Mouse (Mus musculus): ENCODE measurements around the gene Nfkbid. TPM values are rescaled to one million over a fixed set of nuclear protein-coding genes. Genes with fewer than 3 reads are reported as not detected.
A peak's percentile ranks its signal among the peaks of the same experiment; 100 is the strongest.

The Nfkbid gene
- polyA plus RNA-seq, 1 experiment from 2014 or later = 2.0 TPM

- Histone ChIP-seq H3K9ac (no peak overlapping the region), H3K4me1 (peaks cover 7% of the 10 kb centered on the region), H3K4me2 (replicated peaks) (peak overlapping the region; percentile 55), H3K27ac (no peak overlapping the region), H3K4me3 (peak overlapping the region; percentile 28), H3K27me3 (peaks cover 30% of the 10 kb centered on the region), H3K36me3 (no peaks in the 10 kb centered on the region), H3K9me3 (no peaks in the 10 kb centered on the region; the same call in 1 of the 2 replicates)
- 4% methylated on average over 30 of the region's 32 CpGs for WGBS
- no peak for ATAC-seq (ENCODE audit: low FRiP score, low read depth)
Measured at GRCm38 (mm10) chr7:30477415-30478381, 56.2 kb downstream of the Nfkbid start.

Other genes with a start within 250 kb of the Nfkbid start
- 1.8 and 2.4 TPM in 2 replicates for gene Cox7a1, start 237.6 kb upstream of the Nfkbid start, polyA plus RNA-seq (2015; fragmentation: Nextera tagmentation; extraction: Ambion mirVana)
- 94.9 and 100 TPM in 2 replicates for gene Capns1, start 222.9 kb upstream of the Nfkbid start, polyA plus RNA-seq (2015; fragmentation: Nextera tagmentation; extraction: Ambion mirVana)
- 171 and 184 TPM in 2 replicates for gene Polr2i, start 189.8 kb upstream of the Nfkbid start, polyA plus RNA-seq (2015; fragmentation: Nextera tagmentation; extraction: Ambion mirVana)
- 219 and 220 TPM in 2 replicates for gene Tbcb, start 189.5 kb upstream of the Nfkbid start, polyA plus RNA-seq (2015; fragmentation: Nextera tagmentation; extraction: Ambion mirVana)
- gene Ovol3, start 186.0 kb upstream of the Nfkbid start, polyA plus RNA-seq (2015; fragmentation: Nextera tagmentation; extraction: Ambion mirVana) = 0.28 TPM in 1 of 2 replicates, not detected in the other
- 0.28 and 0.48 TPM in 2 replicates for gene Thap8, start 141.6 kb upstream of the Nfkbid start, polyA plus RNA-seq (2015; fragmentation: Nextera tagmentation; extraction: Ambion mirVana)
- 8.5 and 9.2 TPM in 2 replicates for gene Wdr62, start 141.3 kb upstream of the Nfkbid start, polyA plus RNA-seq (2015; fragmentation: Nextera tagmentation; extraction: Ambion mirVana)
- 51.2 and 51.5 TPM in 2 replicates for gene Clip3, start 130.0 kb upstream of the Nfkbid start, polyA plus RNA-seq (2015; fragmentation: Nextera tagmentation; extraction: Ambion mirVana)
- gene Alkbh6, start 113.0 kb upstream of the Nfkbid start, polyA plus RNA-seq (2015; fragmentation: Nextera tagmentation; extraction: Ambion mirVana) = 94.2 and 99.2 TPM in 2 replicates
- gene Syne4, start 106.9 kb upstream of the Nfkbid start, polyA plus RNA-seq (2015; fragmentation: Nextera tagmentation; extraction: Ambion mirVana) = 89.9 and 90.4 TPM in 2 replicates
- 0.95 and 1.2 TPM in 2 replicates for gene E130208F15Rik, start 100.0 kb upstream of the Nfkbid start, polyA plus RNA-seq (2015; fragmentation: Nextera tagmentation; extraction: Ambion mirVana)
- 20.0 and 22.4 TPM in 2 replicates for gene Sdhaf1, start 97.8 kb upstream of the Nfkbid start, polyA plus RNA-seq (2015; fragmentation: Nextera tagmentation; extraction: Ambion mirVana)
- gene Lrfn3, start 59.0 kb upstream of the Nfkbid start, polyA plus RNA-seq (2015; fragmentation: Nextera tagmentation; extraction: Ambion mirVana) = 6.8 and 7.5 TPM in 2 replicates
- 29.7 and 32.7 TPM in 2 replicates for gene Tyrobp, start 8.0 kb upstream of the Nfkbid start, polyA plus RNA-seq (2015; fragmentation: Nextera tagmentation; extraction: Ambion mirVana)
- gene Hcst, start 1.9 kb upstream of the Nfkbid start, polyA plus RNA-seq (2015; fragmentation: Nextera tagmentation; extraction: Ambion mirVana) = 0.64 and 0.68 TPM in 2 replicates
- gene Aplp1, start 23.8 kb downstream of the Nfkbid start, polyA plus RNA-seq (2015; fragmentation: Nextera tagmentation; extraction: Ambion mirVana) = 38.4 and 44.2 TPM in 2 replicates
- gene Kirrel2, start 36.0 kb downstream of the Nfkbid start, polyA plus RNA-seq (2015; fragmentation: Nextera tagmentation; extraction: Ambion mirVana) = 0.20 and 0.23 TPM in 2 replicates
- gene Nphs1, start 36.6 kb downstream of the Nfkbid start, polyA plus RNA-seq (2015; fragmentation: Nextera tagmentation; extraction: Ambion mirVana) = 0.09 TPM in 2 replicates
- gene Prodh2, start 71.9 kb downstream of the Nfkbid start, polyA plus RNA-seq (2015; fragmentation: Nextera tagmentation; extraction: Ambion mirVana) = 0.32 TPM in 1 of 2 replicates, not detected in the other
- gene Arhgap33, start 113.3 kb downstream of the Nfkbid start, polyA plus RNA-seq (2015; fragmentation: Nextera tagmentation; extraction: Ambion mirVana) = 11.4 and 11.6 TPM in 2 replicates
- 15.4 and 17.5 TPM in 2 replicates for gene Hspb6, start 130.4 kb downstream of the Nfkbid start, polyA plus RNA-seq (2015; fragmentation: Nextera tagmentation; extraction: Ambion mirVana)
- 13.9 TPM in 2 replicates for gene Proser3, start 130.6 kb downstream of the Nfkbid start, polyA plus RNA-seq (2015; fragmentation: Nextera tagmentation; extraction: Ambion mirVana)
- 44.2 and 48.3 TPM in 2 replicates for gene Lin37, start 138.1 kb downstream of the Nfkbid start, polyA plus RNA-seq (2015; fragmentation: Nextera tagmentation; extraction: Ambion mirVana)
- 81.3 and 91.1 TPM in 2 replicates for gene U2af1l4, start 141.6 kb downstream of the Nfkbid start, polyA plus RNA-seq (2015; fragmentation: Nextera tagmentation; extraction: Ambion mirVana)
- 13.8 and 14.1 TPM in 2 replicates for gene Gm49396, start 141.6 kb downstream of the Nfkbid start, polyA plus RNA-seq (2015; fragmentation: Nextera tagmentation; extraction: Ambion mirVana)
- 134 and 141 TPM in 2 replicates for gene Psenen, start 141.9 kb downstream of the Nfkbid start, polyA plus RNA-seq (2015; fragmentation: Nextera tagmentation; extraction: Ambion mirVana)
- gene Igflr1, start 143.7 kb downstream of the Nfkbid start, polyA plus RNA-seq (2015; fragmentation: Nextera tagmentation; extraction: Ambion mirVana) = 3.2 and 4.9 TPM in 2 replicates
- 11.0 and 12.6 TPM in 2 replicates for gene Kmt2b, start 167.0 kb downstream of the Nfkbid start, polyA plus RNA-seq (2015; fragmentation: Nextera tagmentation; extraction: Ambion mirVana)
- gene Zbtb32, start 177.2 kb downstream of the Nfkbid start, polyA plus RNA-seq (2015; fragmentation: Nextera tagmentation; extraction: Ambion mirVana) = 0.23 and 0.60 TPM in 2 replicates
- gene Upk1a, start 191.1 kb downstream of the Nfkbid start, polyA plus RNA-seq (2015; fragmentation: Nextera tagmentation; extraction: Ambion mirVana) = 1.5 and 1.7 TPM in 2 replicates
- 766 and 797 TPM in 2 replicates for gene Cox6b1, start 204.4 kb downstream of the Nfkbid start, polyA plus RNA-seq (2015; fragmentation: Nextera tagmentation; extraction: Ambion mirVana)
- not detected in 2 replicates for gene Etv2, start 214.1 kb downstream of the Nfkbid start, polyA plus RNA-seq (2015; fragmentation: Nextera tagmentation; extraction: Ambion mirVana)
- gene Rbm42, start 228.6 kb downstream of the Nfkbid start, polyA plus RNA-seq (2015; fragmentation: Nextera tagmentation; extraction: Ambion mirVana) = 127 and 130 TPM in 2 replicates
- gene Haus5, start 243.3 kb downstream of the Nfkbid start, polyA plus RNA-seq (2015; fragmentation: Nextera tagmentation; extraction: Ambion mirVana) = 45.3 and 50.0 TPM in 2 replicates
- not detected in 2 replicates for gene Pmis2, start 249.9 kb downstream of the Nfkbid start, polyA plus RNA-seq (2015; fragmentation: Nextera tagmentation; extraction: Ambion mirVana)

All from limb, embryonic 13.5 days (tissue).